Mouse (Mus musculus): ENCODE measurements at regions not wholly inside any gene's neighbourhood (a gene's known extent, or its start where the extent isn't known, plus 50 kb on each side); places are given as distances from the start of the nearest gene placed in this dataset.

DNA sequence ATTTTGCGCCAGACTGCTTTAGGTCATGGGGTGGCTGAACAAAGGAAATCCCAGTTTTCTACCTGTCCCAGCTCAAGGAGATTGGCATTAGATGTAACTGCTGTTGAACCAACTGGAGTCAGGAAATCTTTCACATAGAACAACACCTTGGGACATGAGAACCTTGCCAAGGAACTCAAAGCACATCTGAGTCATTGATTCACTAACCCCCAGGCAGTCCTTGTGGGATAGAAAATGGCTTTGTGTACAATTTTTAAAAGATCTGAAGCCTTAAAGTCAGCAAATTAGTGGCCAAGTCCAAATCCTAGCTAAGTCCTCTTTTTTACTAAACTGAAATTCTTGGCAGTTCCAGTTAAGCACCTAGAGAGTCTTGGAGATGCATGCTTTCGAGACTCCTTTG lies 191.4 kb downstream of the Nova1 start:
- no peak for TF ChIP-seq EP300 (IDR thresholded peaks at IDR 0.05; ENCODE audit: low read depth)
- no peak for TF ChIP-seq CTCF (IDR thresholded peaks at IDR 0.05; ENCODE audit: low read depth)
